Mouse (Mus musculus): Measurements from ENCODE around the gene Pdk2. TPM values are rescaled to one million over a fixed set of nuclear protein-coding genes. Genes with fewer than 3 reads are reported as not detected.
A peak's percentile ranks its signal among the peaks of the same experiment; 100 is the strongest.

Gene Pdk2
- 10 to 100 TPM in 1 of 2 experiments, 1 to 10 TPM in 1; 8.5 to 13.3 TPM for polyA plus RNA-seq (2017; shearing (Covaris generic))

DNA sequence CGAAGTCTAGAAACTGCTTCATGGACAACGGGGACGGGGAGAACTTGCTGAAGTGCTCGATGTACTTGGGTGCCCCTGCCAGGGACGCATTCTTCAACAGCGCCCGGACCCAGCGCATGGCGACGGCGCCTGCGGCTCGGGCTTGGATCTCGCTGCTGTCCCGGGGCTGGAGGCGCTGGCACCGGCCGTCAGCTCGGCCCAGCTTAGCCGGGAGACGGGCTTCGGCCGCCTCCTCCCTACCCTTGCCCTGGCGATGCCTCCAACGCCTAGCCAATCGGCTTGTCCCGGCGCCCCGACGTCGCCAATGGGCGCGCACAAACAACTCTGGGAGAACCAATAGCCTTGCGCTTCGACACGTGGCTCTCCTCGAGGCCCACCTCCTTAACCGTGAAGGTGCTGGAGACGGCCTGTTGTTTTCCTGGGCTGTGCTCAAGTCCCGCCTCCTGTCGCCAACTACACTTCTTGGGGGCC, at the start of gene Pdk2:
Gene Pdk2 (minus strand): TSS at position 216 of the 471 bp plus-strand sequence.
- ATAC-seq = peak; percentile 99

DNA sequence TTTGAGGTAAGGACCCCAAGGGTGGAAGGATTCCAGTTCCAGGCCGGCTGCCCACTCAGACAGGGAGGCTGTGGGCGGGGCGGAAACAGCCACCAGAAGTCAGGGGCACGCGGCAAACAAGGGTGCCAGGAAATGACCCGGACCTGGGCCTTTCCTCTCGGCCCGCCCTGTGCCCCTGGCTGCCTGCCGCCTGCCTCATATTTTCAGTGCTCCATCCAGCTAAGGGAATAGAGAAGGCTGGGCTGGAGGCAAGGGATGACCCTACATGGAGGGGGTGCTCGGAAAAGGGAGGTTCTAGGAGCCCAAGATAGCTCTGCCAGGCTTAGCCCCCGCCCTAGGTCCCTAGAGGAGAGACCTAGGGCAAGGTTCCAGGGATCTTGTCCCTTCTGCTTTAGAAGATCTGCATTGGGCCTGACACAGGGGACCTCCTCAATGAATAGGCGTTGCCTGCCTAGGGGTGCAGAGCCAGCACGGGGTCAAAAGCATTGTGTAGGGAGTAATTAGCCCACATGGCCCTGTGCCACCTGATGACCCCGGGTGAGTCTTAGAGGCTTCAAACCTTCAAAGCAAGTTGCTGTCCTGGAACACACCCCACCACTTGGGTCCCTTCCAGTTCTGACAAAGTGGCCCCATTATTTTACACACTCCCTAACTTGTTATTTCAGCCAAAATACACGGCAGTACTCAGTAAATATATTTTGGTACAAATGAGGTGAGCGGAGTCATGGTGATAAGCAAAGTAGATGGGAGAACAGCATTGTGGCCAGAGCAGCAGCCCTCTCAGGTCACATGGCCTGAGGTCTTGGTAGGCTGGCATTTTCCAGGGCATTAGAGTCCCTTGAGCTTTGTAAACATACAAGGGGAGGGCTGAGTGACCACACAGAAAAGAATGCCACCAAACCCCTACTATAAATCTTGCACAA, 48.0 kb upstream of the Pdk2 start:
- no peak for ATAC-seq

DNA sequence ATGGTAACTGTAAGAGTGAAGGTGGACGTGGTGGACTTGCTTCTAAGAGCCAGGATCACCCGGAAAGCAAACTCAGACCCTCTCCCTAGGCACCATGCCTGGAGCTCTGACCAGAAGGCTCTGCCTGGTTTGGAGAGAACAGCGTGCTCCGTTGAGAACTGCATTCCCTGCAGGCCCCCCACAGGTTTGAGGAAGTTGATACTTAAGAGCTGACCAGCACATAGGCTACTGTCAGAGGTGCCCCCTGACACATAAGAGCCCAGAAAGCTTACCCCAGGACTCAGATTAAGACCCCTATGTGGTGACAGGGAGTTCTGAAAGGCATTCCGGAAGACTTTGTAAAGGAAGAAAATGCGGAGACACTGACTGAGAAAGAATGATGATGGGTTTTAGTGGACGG, 47.1 kb upstream of the Pdk2 start:
- ATAC-seq = no peak

DNA sequence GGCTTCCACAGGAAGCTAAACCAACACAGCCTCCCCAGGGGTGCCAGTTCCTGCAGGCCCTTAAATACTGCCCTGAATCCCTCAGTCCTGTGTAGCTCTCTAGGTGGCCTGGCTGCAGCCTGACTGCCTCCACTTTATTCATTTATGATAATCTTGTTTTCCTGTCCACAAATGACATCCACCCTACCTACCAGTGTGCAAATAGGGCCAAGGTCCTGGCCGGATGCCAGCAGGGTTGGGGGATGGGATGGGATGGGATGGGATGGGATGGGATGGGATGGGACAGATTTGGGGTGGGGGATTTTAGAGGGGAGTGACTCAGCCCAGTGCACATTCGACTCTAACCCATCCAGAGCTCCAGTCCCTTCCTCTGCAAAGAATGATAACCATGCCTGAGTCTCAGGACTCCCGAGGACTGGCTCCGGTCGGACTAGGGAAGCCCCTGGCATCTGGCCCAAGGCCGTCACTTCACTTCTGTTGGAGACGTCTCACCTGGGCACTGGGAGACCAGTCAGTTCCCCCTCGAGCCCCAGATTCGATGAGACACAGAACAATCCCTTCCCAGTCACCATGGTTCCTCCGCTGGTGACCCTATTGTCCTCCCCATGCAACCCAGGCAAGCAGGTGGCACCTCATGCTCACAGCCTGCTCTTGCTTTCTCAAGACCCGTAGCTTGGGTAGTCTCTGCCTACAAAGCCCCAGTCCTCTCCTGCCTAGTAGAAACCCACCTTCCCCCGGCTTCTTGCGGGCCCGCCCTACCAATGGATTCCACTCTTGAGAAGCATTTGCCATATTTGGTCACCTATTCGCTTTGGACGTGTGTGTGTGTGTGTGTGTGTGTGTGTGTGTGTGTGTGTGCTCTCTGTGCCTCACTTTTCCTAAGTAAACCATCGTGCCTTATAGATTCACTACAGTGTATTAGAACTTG, 46.4 kb upstream of the Pdk2 start:
- ATAC-seq = no peak

DNA sequence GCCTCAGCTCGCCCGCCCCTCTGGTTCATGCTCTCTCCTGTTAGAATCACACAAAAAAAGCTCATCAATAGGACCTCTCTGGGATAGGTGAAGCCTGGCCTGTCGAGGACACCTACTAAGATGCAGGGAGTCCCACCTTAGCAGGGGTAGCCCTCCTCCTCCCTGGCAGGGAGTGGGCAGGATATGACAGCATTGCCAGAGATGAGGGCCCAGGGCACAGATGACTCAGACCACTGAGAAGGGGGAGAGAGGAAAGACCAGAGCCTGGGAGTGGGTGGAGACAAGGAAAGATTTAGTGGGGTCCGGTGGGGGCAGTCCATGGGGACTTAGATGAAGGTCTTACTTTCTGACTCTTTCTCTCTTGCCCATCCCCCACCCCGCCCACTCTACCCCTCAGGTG, 45.1 kb upstream of the Pdk2 start:
- no peak for ATAC-seq

DNA sequence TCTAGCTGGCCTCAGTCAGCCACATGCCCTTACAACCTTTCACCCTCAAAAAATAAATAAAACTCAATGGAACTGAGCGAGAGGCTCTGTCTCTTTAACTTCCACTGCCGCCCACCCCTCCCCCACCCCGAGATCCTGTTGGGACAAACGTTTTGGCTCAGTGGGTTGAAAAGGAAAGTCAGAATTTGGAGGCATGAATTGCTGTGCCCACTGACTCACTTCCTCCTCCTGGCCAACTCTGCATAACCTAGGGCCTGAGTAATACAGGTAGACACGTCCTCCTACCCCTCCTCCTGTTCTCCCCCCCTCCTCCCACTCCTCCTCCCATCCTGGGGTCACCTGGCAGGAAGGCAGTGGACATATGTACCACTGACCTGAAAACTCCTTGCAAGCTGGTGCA, 44.6 kb upstream of the Pdk2 start:
- no peak for ATAC-seq

DNA sequence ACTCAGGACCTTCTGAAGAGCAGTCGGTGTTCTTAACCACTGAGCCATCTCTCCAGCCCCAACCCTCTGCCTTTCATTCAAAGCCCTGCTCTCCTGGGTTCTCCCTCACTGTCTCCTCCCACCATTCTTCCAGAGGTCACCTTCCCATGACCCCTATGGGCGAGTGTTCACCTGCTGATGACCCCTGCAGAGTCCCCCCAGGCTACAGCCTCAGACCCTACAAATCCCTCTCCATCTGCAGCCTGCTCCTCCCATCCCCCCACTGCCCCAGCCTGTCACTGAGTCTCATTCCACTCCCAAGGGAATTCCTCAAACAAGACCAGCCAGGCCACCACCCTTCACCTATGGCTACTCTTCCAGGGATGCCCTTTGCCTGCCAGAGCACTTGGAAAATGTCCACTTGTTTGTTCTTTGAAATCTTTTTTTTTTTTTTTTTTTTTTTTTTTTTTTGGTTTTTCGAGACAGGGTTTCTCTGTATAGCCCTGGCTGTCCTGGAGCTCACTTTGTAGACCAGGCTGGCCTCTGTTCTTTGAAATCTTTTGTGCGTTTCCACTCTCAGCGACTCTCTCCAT, 43.7 kb upstream of the Pdk2 start:
- ATAC-seq = no peak

DNA sequence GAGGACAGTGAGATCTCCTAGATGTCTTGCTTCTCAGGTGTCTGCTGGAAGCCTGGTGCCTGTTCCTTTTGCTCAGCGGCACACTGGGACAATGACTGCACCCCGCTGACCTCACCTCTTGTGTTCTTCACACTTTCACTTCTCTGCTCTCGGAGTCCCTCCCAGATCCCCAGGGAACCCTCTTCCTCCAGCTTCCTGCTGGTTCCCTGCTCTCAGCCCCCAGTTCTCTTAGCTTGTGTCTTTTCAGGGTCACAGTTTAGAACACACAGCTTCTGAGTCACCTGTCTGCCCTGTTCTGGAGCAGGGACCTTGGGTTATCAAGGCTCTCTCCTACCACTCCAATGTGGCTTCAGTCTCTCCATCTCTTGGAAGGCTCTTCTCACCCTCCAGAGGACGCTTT, 43.0 kb upstream of the Pdk2 start:
- no peak for ATAC-seq

DNA sequence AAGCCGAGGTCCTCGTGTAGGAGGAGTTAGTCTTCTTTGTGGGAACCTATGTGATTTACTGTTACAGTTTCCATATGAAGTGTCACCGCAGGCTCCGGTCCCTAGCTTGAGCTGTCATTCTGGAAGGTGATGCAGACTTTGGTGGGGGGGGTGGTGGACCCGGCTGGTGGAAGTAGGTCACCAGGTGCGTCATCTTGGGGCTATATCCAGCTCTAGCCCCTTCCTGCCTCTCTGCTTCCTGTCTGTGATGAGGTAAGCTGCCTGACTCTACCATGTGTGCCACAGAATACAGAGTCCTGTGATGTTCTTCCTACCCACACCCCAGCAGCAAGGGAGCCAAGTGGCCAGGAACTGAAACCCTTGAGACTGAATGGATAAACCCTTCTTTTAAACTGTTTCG, 41.7 kb upstream of the Pdk2 start:
- ATAC-seq = no peak

DNA sequence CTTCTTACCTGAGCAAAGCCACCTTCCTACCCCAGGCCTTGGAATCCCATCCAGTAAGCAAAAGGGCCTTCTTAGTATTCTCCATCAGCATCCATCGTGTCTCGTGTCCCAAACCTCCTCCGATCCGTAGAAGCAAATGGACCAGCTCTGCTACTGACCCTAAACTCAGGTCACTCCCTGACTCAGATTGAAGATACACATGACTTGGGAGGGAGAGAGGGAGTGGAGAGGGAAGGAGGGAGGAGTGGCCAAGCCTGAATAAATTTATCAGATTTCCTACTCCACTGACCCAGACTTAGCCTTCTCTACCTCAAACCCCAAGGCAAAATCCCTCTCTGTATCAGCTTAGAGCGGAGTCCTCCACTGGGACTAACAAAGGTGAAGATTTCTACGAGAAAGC, 39.6 kb upstream of the Pdk2 start:
- no peak for ATAC-seq

DNA sequence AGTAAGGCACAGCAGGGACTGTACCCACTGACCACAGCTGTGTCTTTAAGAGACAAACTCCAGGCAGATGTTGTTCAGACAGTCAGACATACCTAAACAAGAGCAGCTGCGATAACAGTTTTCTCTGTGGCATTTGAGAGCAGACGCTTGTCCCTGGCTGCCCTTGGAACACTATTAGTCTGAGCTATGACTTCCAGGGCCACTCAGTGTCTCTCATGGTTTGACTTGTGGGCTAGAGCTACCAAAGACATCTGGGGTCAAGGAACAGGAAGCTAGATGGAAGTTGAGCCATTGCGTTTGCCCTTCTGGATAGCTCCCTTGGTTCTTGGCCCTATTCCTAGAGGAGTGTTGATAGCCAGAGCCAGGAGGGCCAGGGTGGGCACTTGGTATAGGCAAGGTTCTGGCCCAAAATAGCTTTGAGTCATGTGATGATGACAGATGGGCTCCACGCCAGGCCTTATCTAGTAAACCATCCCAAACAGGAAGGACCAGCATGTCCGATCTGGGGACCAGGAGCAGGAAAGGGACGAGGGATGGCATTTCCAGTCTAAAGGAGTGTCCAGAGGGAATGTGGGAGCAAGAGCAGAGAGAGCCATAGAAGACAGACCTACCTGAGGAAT, 38.2 kb upstream of the Pdk2 start:
- ATAC-seq = no peak

DNA sequence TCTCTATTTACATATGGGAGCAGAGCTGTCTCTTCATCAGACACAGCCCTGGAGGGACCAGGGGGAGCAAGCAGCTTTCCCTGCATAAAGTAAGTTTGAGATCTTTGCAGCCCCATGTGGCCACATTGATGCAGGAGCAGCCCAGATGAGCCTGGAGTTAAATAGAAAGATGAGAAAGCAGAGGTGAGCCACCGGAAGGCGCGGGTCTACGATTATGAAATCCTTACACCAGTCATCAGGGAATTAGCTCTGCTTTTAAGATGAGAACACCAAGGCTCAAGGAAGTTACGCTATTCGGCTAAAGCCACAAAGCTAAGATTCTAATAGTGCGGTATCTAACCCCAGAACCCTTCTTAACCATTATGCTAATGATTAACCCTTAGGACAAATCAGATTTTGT, 36.8 kb upstream of the Pdk2 start:
- ATAC-seq = no peak

DNA sequence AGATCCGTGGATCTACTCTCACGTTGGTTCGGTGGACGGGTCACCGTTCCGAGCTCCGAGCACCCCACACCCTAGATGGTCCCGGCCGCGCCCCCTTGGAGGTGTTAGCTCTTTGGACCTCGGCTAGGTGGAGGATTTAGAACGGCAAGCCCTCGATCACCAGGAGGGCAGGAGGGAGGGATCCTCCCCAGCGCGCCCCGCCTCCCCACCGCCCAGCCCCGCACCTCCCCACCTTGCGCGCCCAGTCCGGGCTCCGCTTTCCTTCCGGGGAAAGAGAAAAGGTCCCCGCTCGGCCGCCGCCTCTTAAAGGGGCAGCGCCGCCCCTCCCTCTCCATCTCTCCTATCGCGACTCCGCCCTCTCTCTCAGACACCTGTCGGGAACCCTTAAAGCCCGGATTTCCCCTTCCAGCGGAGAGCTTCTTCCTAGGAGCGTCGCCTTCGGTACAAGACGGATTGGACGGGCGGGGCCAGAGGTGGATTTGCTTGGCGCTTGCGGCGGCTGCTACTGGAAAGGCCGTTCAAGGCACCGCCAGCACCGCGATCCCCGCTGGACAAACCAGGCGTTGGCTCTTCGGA, 35.5 kb upstream of the Pdk2 start, which contains the start of gene Itga3:
Gene Itga3 (minus strand): TSS at position 266 of the 576 bp plus-strand sequence.
- peak; percentile 68 for ATAC-seq

DNA sequence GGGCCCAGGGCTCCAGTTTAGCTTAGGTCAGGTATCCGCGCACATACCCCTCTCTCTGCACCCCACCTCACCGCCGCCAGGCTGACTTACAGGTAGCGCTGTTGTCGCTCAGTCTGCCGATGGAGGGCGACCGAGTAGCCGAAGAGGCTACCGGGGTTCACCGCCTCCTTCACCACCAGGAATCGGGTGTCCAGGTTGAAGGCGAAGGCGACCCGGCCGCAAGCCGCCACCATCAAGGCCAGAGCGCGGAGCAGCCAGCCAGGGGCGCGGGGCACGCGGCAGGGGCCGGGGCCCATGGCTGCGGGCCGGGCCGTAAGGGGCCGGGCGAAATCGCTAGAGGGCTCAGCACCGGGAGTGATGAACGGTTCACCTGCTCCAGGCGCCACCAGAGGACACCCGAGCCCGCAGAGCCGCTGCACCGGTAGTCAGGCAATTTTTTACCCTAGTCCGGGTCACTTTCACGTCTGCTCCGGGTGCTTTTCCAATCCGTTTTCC, 34.9 kb upstream of the Pdk2 start:
- ATAC-seq = peak; percentile 78

DNA sequence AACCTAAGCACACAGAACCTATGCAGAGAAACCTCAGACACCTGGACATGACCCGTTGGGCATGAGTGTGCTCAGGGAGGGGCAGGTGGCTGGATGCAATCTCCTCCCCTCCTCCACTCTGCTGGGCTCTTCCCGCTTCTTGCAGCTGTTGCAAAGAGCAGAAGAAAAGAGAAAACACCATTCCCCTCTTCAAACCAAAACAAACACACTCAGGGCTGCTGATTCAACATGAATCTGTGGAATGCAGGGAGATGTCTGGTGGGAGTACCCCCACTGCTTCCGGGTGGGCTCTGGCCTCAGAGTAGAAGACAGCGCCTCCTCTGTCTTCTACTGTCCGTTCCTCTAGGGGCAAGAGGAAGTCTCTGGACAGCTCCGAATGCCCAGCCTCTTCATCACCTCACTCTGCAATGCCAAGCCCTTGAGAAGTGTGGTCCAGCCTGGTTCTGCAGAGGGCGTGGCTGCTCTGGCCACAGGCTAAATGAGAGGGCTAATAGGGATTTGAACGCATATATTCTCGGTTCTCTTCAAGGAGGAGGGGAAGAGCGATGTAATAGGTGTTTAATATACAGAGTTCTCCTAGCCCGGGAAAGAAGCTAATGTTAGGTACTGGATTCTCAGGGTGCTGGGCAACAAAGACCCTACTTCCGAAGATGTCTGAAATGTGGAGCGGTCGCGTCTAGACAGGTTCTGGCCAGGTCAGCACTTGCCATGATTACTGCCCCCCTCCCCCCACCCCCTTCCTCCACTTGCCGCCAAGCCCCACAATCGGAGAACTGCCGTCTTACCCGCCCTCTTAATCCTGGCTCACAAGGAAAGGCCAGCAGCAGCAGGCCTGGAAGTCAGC, 34.3 kb upstream of the Pdk2 start:
- no peak for ATAC-seq

DNA sequence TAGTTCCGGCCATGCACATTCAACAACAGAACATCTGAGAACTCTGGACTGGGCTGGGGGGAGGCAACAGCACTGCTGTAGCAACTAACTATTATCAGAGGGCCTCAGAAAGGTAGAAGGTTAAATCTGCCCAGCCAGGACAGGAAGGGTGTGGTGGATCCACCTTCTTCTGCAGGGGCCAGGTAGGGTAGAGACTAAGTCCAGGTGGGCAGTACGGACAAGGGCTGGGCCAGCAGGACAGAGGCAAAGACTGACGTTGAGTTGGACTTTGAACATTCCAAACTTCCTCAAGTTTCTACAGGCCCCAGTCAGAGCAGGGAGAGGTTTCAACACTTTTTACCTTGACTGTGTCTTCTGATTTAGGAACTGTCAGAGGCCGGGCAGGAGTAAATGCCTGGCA, 33.5 kb upstream of the Pdk2 start:
- ATAC-seq = no peak

DNA sequence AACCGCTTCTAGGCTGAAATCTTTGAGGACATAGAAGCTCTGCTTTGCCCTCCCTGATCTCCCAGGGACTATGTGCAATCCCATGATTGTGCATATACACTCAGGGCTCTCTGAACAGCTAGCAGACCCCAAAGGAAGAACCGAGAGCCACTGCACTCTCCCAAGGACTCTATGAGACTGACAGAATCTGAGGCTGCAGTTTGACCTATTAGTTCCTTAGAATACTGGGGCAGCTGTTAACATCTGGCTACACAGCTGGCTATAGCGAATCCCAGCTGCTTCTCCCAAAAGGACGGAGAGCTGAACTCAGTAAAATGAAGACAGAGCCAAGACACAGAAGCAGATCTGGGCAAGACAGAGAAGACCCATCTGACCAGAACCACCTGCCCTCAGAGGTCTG, 32.7 kb upstream of the Pdk2 start:
- ATAC-seq = no peak

DNA sequence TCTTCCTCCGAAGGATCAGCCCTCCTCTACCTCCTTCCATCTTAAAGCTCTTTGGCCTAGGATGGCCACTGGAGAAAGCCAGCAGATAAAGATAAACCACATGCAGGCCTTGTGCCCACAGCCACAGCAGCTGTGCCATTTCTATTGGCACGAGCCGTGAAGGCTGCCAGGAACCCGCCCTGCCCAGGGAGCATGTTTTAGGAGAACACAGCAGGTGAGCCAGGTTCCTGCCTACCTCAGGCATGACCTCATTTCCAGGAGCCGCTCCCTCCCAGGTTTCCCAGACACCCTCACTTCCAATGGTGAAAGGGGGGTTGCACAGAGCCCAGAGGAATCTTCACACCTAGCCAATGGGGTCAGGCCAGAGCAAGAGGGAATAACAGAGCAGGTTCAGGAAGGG, 31.6 kb upstream of the Pdk2 start:
- no peak for ATAC-seq

DNA sequence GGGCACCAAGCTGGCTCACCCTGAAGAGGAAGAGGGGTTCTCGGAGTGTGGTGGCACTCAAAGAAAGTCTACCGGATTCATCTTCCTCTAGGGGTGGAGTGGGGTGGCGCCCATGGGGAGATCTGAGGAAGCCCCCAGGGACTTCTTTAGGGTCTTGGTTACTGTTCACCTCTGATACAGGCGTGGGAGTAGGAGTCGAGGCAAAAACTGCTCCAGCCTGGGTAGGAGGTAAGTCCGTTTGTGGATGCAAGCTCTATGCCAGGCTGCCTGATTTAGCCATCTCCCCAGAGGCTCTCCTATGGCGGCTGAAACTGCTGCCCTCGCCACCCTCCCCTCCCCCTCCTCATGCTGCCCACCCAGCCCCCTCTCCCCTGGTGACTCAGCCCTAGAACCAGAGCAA, 31.0 kb upstream of the Pdk2 start:
- ATAC-seq = no peak

DNA sequence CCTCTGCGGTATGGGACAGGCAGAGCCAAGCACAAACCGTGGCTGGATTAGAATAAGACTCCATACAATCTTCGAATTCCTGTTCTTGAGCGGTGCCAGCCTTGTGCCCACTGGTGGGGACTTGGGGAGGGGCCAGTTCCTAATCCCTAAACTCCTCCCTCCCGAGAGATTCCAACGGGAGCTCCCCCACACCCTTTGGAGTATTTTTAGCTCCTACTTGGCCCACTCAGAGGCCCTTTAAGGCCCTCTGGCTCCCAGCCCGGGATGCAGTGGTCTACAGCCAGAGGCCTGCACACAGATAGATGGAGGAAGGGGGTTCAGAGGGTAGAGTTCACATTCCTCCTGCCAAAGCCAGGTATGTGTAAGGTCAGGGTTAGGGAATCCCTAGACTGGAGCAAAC, 30.1 kb upstream of the Pdk2 start:
- ATAC-seq = no peak
